Comparison of ENCODE assay signal across 7 mouse cellular contexts in the genomic region with DNA sequence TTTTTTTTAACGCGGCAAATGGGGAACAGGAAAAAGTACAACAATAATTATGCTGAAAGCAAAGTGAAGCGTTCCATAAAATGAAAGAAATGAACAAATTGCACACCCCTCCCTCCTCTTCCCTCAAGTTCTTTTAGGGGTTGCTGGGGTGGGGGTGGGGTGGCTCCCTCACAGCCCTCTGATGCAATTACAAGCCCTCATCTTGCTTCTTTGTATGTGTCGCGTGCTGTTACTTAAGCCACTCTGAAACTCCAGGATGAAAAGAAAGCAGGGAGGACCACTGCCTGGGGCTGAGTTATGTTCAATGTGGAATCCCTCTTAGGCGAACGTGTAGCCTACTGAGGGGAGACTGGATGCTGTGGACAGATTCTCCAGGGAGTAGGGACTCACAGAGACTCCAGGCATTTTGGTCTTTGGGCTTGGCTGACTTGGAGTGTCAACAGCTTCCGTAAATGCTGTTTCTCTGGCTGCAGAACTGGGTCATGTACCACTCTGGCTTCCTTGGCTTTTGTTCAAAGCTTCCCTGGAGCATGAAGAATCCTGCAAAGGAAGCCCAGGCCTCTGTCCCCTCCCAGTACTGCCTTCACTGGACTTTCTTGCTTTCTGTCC.
A peak's percentile ranks its signal among the peaks of the same experiment; 100 is the strongest.
DNase-seq lines count a peak whose midpoint lies in the region; ATAC-seq and TF ChIP-seq lines count a peak whose summit lies in the region.

No protein-coding gene starts in this region.

- H3K27ac ChIP-seq in forebrain, embryonic 13.5 days = peak overlapping the region; percentile 57
- no peak overlapping the region for H3K27ac ChIP-seq in limb, embryonic 14.5 days (replicated peaks; ENCODE audit: low read depth, low read length)
- no peak overlapping the region for H3K27ac ChIP-seq in intestine, embryonic 15.5 days

- H3K4me2 ChIP-seq in forebrain, embryonic 13.5 days = peak overlapping the region; percentile 28
- 0 out of 2 replicates have a peak overlapping the region, but pooled peaks have one; percentile 0 for H3K4me2 ChIP-seq in limb, embryonic 14.5 days (replicated peaks; ENCODE audit: low read depth, low read length, severe bottlenecking)
- no peak overlapping the region for H3K4me2 ChIP-seq in intestine, embryonic 15.5 days (replicated peaks)

- H3K4me3 ChIP-seq in forebrain, embryonic 13.5 days = no peak overlapping the region
- no peak overlapping the region for H3K4me3 ChIP-seq in limb, embryonic 14.5 days (replicated peaks; ENCODE audit: low read length)
- H3K4me3 ChIP-seq in intestine, embryonic 15.5 days (replicated peaks) = no peak overlapping the region

- peak; percentile 82 for DNase-seq in Muller cell, postnatal 12 days (ENCODE audit: inconsistent ontology term)
- peak; percentile 62 for DNase-seq in cerebellum, adult 11 months
- no peak for DNase-seq in limb, embryonic 14.5 days (ENCODE audit: low spot score)
- DNase-seq in spleen, postnatal 36 days (ENCODE audit: low spot score in 2 of 2) = no peak

- peak; percentile 84 for ATAC-seq in forebrain, embryonic 13.5 days
- ATAC-seq in limb, embryonic 14.5 days (ENCODE audit: low FRiP score, low read depth) = no peak
- no peak for ATAC-seq in intestine, embryonic 15.5 days
- ATAC-seq in monocyte, adult 5-6 weeks (replicated peaks; ENCODE audit: insufficient number of reproducible peaks, low FRiP score, low TSS enrichment, poor library complexity, severe bottlenecking) = no peak

- H3K36me3 ChIP-seq in forebrain, embryonic 13.5 days (ENCODE audit: poor library complexity, severe bottlenecking) = no peaks in the 10 kb centered on the region
- H3K36me3 ChIP-seq in limb, embryonic 14.5 days (ENCODE audit: control insufficient read depth, insufficient read depth, low read length) = no peaks in the 10 kb centered on the region
- H3K36me3 ChIP-seq in intestine, embryonic 15.5 days = no peaks in the 10 kb centered on the region

- no peak overlapping the region; the same call in 1 of the 2 replicates for H3K9ac ChIP-seq in forebrain, embryonic 13.5 days
- no peak overlapping the region for H3K9ac ChIP-seq in limb, embryonic 14.5 days (ENCODE audit: low read depth, low read length, severe bottlenecking)
- no peak overlapping the region for H3K9ac ChIP-seq in intestine, embryonic 15.5 days

- TF ChIP-seq POLR2A in limb, embryonic 14.5 days (IDR thresholded peaks at IDR 0.05; ENCODE audit: borderline replicate concordance, extremely low read depth, insufficient read depth, insufficient read length) = no peak

- H3K27me3 ChIP-seq in forebrain, embryonic 13.5 days = peaks cover 35% of the 10 kb centered on the region
- H3K27me3 ChIP-seq in limb, embryonic 14.5 days (ENCODE audit: control insufficient read depth, insufficient read depth, low read length) = no peaks in the 10 kb centered on the region
- H3K27me3 ChIP-seq in intestine, embryonic 15.5 days (replicated peaks) = no peaks in the 10 kb centered on the region

- peaks cover 47% of the 10 kb centered on the region for H3K4me1 ChIP-seq in forebrain, embryonic 13.5 days
- peaks cover 15% of the 10 kb centered on the region; the same call in 1 of the 2 replicates for H3K4me1 ChIP-seq in limb, embryonic 14.5 days (ENCODE audit: control insufficient read depth, insufficient read depth, low read length)
- no peaks in the 10 kb centered on the region for H3K4me1 ChIP-seq in intestine, embryonic 15.5 days (replicated peaks)

- WGBS in forebrain, embryonic 13.5 days = 10% methylated on average over 8 of the region's 8 CpGs
- WGBS in limb, embryonic 14.5 days = 33% methylated on average over 8 of the region's 8 CpGs
- WGBS in intestine, embryonic 15.5 days = 67% methylated on average over 8 of the region's 8 CpGs

- no peaks in the 10 kb centered on the region for H3K9me3 ChIP-seq in forebrain, embryonic 13.5 days (replicated peaks)
- no peaks in the 10 kb centered on the region for H3K9me3 ChIP-seq in limb, embryonic 14.5 days (ENCODE audit: control insufficient read depth, low read length)
- H3K9me3 ChIP-seq in intestine, embryonic 15.5 days = no peaks in the 10 kb centered on the region

Comparison
In these comparisons a context has a peak if more than half of its experiments do, and no peak if none do; other contexts are left out.
1. DNase-seq: peak in Muller cell, postnatal 12 days (single experiment) and cerebellum, adult 11 months (single experiment); none in limb, embryonic 14.5 days (single experiment) and spleen, postnatal 36 days (0 of 2).